Mouse (Mus musculus): Measurements from ENCODE around the gene Rprd1b.

DNA sequence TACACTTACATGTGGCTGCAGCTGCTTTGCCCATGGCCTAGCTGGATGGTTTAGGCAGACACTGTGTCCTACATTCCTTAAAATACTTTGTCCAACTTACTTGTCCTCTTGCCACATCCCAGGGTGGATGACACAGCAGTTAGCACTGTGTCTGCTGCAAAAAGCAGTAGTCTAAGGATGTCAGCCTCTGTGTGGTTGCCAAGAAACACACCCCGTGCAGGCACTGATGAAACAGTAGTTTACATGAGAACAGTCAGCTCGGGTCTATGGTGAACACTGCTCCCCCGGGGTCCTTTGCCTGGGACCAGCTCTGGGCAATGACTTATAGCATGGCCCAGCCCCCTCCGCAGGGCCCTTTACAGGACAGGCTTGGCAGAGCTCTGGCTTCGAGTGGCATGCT is 65.0 kb downstream of the Rprd1b start:
- TF ChIP-seq CTCF (IDR thresholded peaks at IDR 0.05; ENCODE audit: control insufficient read depth, insufficient read depth, insufficient read length) = no peak
- no peak for TF ChIP-seq USF1 (IDR thresholded peaks at IDR 0.05; ENCODE audit: low read depth)
- TF ChIP-seq MAX (IDR thresholded peaks at IDR 0.05) = no peak
- no peak for TF ChIP-seq MYOD1 (IDR thresholded peaks at IDR 0.05; ENCODE audit: control insufficient read depth, insufficient read length, low read depth)
- no peak for TF ChIP-seq FOSL1 (IDR thresholded peaks at IDR 0.05; ENCODE audit: insufficient read depth, low read length, poor library complexity, severe bottlenecking)
- no peak for TF ChIP-seq CEBPB (IDR thresholded peaks at IDR 0.05; ENCODE audit: low read depth)

All from C2C12 (cell line).